Mouse (Mus musculus) liver, embryonic 14.5 days (tissue): ENCODE measurements around the gene Pcdh20. TPM values are rescaled to one million over a fixed set of nuclear protein-coding genes. Genes with fewer than 3 reads are reported as not detected.

ENCODE experiments used
- ATAC-seq: fragments of 200-750 bp; cut with Nextera tagmentation; 2 replicates; pipeline ENCODE4 v1.8.0; 2017; ENCODE audit warnings: moderate number of reproducible peaks, mild to moderate bottlenecking, moderate library complexity; ENCODE audit not compliant: insufficient read depth
- DNase-seq, 3 experiments: peaks; one replicate each; pipeline ENCODE4 v3.0.0-alpha.2; 2012 to 2013; ENCODE audit warnings: low read depth in 3 of 3, low spot score in 3 of 3
- H3K27ac ChIP-seq: fragments of 300-500 bp; sonication (generic); 2 replicates; pipeline ENCODE4 v1.5.1; 2014; ENCODE audit warnings: moderate library complexity, mild to moderate bottlenecking, control low read depth, inconsistent platforms
- H3K27me3 ChIP-seq: fragments of 300-500 bp; sonication (generic); 2 replicates; pipeline ENCODE4 v1.6.1; 2014; ENCODE audit warnings: mild to moderate bottlenecking, low read length, moderate library complexity; ENCODE audit not compliant: control insufficient read depth, insufficient read depth
- H3K36me3 ChIP-seq: fragments of 300-500 bp; sonication (generic); replicated peaks from 2 replicates; pipeline ENCODE4 v1.6.1; 2014; ENCODE audit warnings: low read depth; ENCODE audit not compliant: control insufficient read depth, insufficient read depth
- H3K4me1 ChIP-seq, 2 experiments: fragments of 200-500 bp in 1 of 2; fragments of 300-500 bp in 1 of 2; sonication (generic) in 1 of 2; replicated peaks; 2 replicates each; pipeline ENCODE4 v1.6.1; 2012 to 2014; ENCODE audit warnings: antibody characterized with exemption in 1 of 2, inconsistent platforms in 1 of 2, low read length in 1 of 2; ENCODE audit not compliant: control insufficient read depth in 2 of 2, insufficient read depth in 2 of 2
- H3K4me2 ChIP-seq: fragments of 300-500 bp; sonication (generic); 2 replicates; pipeline ENCODE4 v1.6.1; 2014; ENCODE audit warnings: low read depth, mild to moderate bottlenecking, control low read depth, moderate library complexity
- H3K4me3 ChIP-seq, 2 experiments: fragments of 200-500 bp in 1 of 2; fragments of 300-500 bp in 1 of 2; sonication (generic) in 1 of 2; 2 replicates each; pipeline ENCODE4 v1.5.1; 2012 to 2014; ENCODE audit warnings: low read depth in 2 of 2, low read length in 2 of 2, mild to moderate bottlenecking in 2 of 2, control low read depth in 1 of 2, inconsistent platforms in 1 of 2, moderate library complexity in 1 of 2; ENCODE audit not compliant: insufficient read depth in 1 of 2
- H3K9ac ChIP-seq: fragments of 300-500 bp; sonication (generic); replicated peaks from 2 replicates; pipeline ENCODE4 v1.6.1; 2014; ENCODE audit warnings: mild to moderate bottlenecking, control low read depth, moderate library complexity
- H3K9me3 ChIP-seq: fragments of 300-500 bp; sonication (generic); 2 replicates; pipeline ENCODE4 v1.6.1; 2016; ENCODE audit warnings: low read length, mixed read lengths; ENCODE audit not compliant: control insufficient read depth
- CTCF ChIP-seq: IDR thresholded peaks from 2 replicates; pipeline ENCODE4 v1.5.1; 2016; ENCODE audit warnings: antibody characterized with exemption, low read depth, control low read depth
- EP300 ChIP-seq: IDR thresholded peaks from 2 replicates; pipeline ENCODE4 v1.6.1; 2016; ENCODE audit warnings: antibody characterized with exemption, low read depth
- WGBS: fragments of 180-500 bp; shearing (Covaris S2); extraction: QIAGEN DNeasy Blood & Tissue Kit; methylation state at CpG from one replicate; pipeline ENCODE4 v1.1.7; 2014; ENCODE audit not compliant: insufficient replicate concordance; 5-methylcytosine and 5-hydroxymethylcytosine counted together
- polyA plus RNA-seq, 2 experiments: library from polyadenylated mRNA; depleted of rRNA in 1 of 2; stranded (reverse) in 1 of 2; unstranded in 1 of 2; fragments of >200 nt; fragmentation: Nextera tagmentation in 1 of 2; extraction: Ambion mirVana in 1 of 2; gene quantifications; 2 replicates each; pipeline versions ENCODE4 v1.2.1 to v1.2.3; 2012 to 2014

Pcdh20 gene
- polyA plus RNA-seq, 2 experiments, result 0.02 to 0.09 TPM

DNA sequence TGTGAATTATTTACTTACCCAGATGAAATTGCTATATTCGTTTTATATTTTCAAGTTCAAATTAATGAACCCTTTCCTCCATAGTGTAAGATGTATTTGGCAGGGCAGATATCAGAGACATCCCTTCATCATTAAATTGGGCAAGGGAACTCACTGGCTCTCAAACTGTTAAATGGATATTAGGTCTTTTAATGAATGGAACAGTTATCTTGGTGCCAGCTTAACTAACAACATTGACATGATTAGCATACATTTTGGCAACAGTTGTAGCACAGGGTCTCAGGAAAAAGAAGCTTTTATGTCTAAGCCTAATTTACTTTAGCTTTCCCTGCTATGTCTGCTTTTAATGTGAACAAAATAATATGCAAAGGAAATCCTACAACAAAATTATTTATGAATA lies 6.8 kb downstream of the Pcdh20 start:
- DNase-seq (no peak), ATAC-seq (no peak)
- H3K9ac ChIP-seq, result no peak overlapping the region
- H3K27ac ChIP-seq, result no peak overlapping the region
- no peak overlapping the region for H3K4me2 ChIP-seq
- 37% methylated on average over 1 of the region's 1 CpGs for WGBS
- no peak for TF ChIP-seq CTCF
- no peak for TF ChIP-seq EP300
- no peaks in the 10 kb centered on the region for H3K4me1 ChIP-seq
- no peaks in the 10 kb centered on the region for H3K9me3 ChIP-seq
- H3K27me3 ChIP-seq, result no peaks in the 10 kb centered on the region; the same call in 1 of the 2 replicates
- no peaks in the 10 kb centered on the region for H3K36me3 ChIP-seq
- H3K4me3 ChIP-seq, result no peak overlapping the region

DNA sequence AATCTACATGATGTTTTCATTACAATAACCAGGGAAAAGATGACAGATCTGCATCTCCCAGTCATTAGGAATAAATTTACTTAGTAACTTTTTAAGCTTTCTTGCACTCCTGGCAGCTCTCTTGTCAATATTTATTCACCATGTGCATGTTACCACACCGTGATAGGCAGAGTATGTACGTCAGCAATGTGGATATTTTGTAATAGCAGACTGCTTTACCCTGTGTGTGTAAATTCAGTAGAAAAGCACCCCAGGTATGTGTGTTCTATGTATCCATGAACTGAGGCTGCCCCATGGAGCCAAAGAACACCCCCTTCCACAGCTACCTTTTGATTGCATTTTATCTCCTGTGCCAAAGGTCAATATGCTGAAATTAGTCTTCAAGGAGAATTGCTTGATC lies 7.8 kb downstream of the Pcdh20 start:
- no peak overlapping the region for H3K4me3 ChIP-seq
- DNase-seq (no peak), ATAC-seq (no peak)
- H3K36me3 ChIP-seq, result no peaks in the 10 kb centered on the region
- no peak overlapping the region for H3K4me2 ChIP-seq
- WGBS, result 53% methylated on average over 2 of the region's 2 CpGs
- H3K27ac ChIP-seq, result no peak overlapping the region
- H3K9ac ChIP-seq, result no peak overlapping the region
- no peaks in the 10 kb centered on the region for H3K9me3 ChIP-seq
- TF ChIP-seq EP300, result no peak
- no peak for TF ChIP-seq CTCF
- H3K4me1 ChIP-seq, result no peaks in the 10 kb centered on the region
- no peaks in the 10 kb centered on the region for H3K27me3 ChIP-seq

DNA sequence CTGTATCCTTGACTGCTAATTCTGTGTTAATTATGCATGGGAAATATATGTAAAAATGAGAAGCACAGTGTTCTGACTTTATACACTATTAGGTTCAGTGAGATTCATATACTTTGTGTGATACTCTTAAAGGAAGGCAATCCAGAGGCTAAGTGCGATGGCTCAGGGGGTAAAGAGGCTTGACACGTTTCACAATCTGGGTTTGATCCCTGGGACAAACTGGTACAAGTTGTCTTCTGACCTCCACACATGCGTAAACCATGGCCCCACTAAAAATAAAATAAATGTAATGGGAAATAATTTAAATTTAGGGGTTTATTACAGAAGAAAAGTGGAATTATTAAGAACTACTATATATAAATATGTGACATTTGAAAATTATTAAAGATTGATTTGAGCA lies 8.3 kb downstream of the Pcdh20 start:
- no peaks in the 10 kb centered on the region for H3K9me3 ChIP-seq
- H3K9ac ChIP-seq, result no peak overlapping the region
- no peak overlapping the region for H3K4me3 ChIP-seq
- H3K27ac ChIP-seq, result no peak overlapping the region
- no peak for ATAC-seq
- H3K27me3 ChIP-seq, result no peaks in the 10 kb centered on the region
- no peaks in the 10 kb centered on the region for H3K4me1 ChIP-seq
- H3K4me2 ChIP-seq, result no peak overlapping the region
- no peaks in the 10 kb centered on the region for H3K36me3 ChIP-seq
- 50% methylated on average over 3 of the region's 3 CpGs for WGBS
- DNase-seq, result no peak
- TF ChIP-seq CTCF, result no peak
- no peak for TF ChIP-seq EP300

DNA sequence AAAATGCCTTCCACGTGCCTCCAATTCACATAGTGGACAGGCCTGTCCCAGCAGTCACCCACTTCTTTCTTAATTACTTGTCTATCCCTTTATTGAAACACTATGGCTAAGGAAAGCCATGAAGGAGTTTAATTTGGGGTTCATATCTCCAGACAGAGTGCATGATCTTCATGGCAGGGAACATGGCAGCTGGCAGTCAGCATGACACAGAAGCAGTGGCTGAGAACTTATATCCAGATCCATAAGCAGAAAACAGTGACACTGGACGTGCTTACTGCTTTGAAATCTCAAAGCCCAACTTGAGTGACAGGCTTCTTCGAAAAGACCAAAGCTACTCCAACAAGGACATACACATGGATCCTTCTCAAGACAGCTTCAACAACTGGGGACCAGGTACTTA lies 10.5 kb downstream of the Pcdh20 start:
- TF ChIP-seq EP300, result no peak
- Histone ChIP-seq H3K4me1 (no peaks in the 10 kb centered on the region), H3K4me3 (no peak overlapping the region), H3K9me3 (no peaks in the 10 kb centered on the region), H3K36me3 (no peaks in the 10 kb centered on the region), H3K4me2 (no peak overlapping the region), H3K27me3 (no peaks in the 10 kb centered on the region), H3K27ac (no peak overlapping the region), H3K9ac (no peak overlapping the region)
- ATAC-seq (no peak), DNase-seq (no peak)
- 55% methylated on average over 3 of the region's 3 CpGs for WGBS

DNA sequence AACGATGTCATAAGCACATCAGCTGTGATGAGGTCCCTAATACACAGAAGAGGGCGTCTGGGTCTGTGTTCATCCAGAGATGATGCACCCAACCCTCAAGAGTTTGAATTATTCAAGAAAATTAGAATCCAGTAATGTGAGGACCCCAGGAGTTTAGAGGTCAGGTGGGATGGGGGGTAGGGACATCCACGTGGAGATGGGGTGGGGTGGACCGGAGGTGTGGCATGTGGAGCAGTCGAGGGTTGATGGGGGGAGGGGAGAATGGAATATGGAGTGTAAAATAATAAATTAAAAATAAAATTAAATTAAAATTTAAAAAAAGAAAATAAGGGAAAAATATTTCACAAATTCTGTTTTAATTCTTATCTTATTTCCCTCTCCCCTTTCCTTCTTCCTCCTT lies 27.9 kb downstream of the Pcdh20 start:
- Histone ChIP-seq H3K27me3 (no peaks in the 10 kb centered on the region), H3K4me2 (no peak overlapping the region), H3K9me3 (no peaks in the 10 kb centered on the region), H3K27ac (no peak overlapping the region), H3K36me3 (no peaks in the 10 kb centered on the region), H3K4me1 (no peaks in the 10 kb centered on the region), H3K4me3 (no peak overlapping the region), H3K9ac (no peak overlapping the region)
- TF ChIP-seq EP300, result no peak
- DNase-seq (no peak), ATAC-seq (no peak)
- WGBS, result 57% methylated on average over 5 of the region's 5 CpGs

DNA sequence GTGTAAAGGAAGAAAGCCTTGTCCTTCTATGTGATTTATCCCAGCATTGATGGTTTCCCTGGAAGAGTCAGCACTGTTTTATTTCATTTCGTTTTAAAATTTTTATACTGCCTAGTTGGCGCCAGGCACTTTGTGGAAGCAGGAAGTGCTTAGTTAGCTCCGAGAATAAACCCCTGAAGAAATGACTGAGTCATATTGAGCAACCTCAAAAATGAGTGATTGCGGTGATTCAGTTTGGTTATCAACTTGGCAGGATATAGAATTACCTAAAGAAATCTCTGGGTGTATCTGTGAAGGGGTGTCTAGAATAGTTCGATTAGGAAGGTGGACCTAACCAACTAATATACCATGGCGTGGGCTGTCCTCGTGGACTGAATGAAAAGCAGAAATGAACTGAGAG lies 41.8 kb downstream of the Pcdh20 start:
- ATAC-seq (no peak), DNase-seq (no peak)
- Histone ChIP-seq H3K9me3 (no peaks in the 10 kb centered on the region), H3K9ac (no peak overlapping the region), H3K4me2 (no peak overlapping the region), H3K4me1 (no peaks in the 10 kb centered on the region), H3K4me3 (no peak overlapping the region), H3K27ac (no peak overlapping the region), H3K36me3 (no peaks in the 10 kb centered on the region), H3K27me3 (no peaks in the 10 kb centered on the region)
- no peak for TF ChIP-seq CTCF
- no peak for TF ChIP-seq EP300
- WGBS, result 65% methylated on average over 7 of the region's 7 CpGs
